Mouse (Mus musculus): ENCODE measurements around the gene Pcdh8. TPM values are rescaled to one million over a fixed set of nuclear protein-coding genes. Genes with fewer than 3 reads are reported as not detected.

Gene Pcdh8
- polyA plus RNA-seq, 1 experiment from 2014 or later = 4.1 TPM

GRCm38 (mm10) chr14:79738441-79738840, 32.7 kb downstream of the Pcdh8 start:
- no peak for ATAC-seq (ENCODE audit: insufficient number of reproducible peaks, low FRiP score, low TSS enrichment, low read depth)

GRCm38 (mm10) chr14:79737642-79738379, 33.3 kb downstream of the Pcdh8 start:
- ATAC-seq (ENCODE audit: insufficient number of reproducible peaks, low FRiP score, low TSS enrichment, low read depth) = no peak
- Histone ChIP-seq H3K36me3 (no peaks in the 10 kb centered on the region), H3K27me3 (no peaks in the 10 kb centered on the region), H3K4me3 (no peak overlapping the region), H3K9ac (no peak overlapping the region), H3K9me3 (no peaks in the 10 kb centered on the region), H3K4me2 (no peak overlapping the region), H3K4me1 (no peaks in the 10 kb centered on the region), H3K27ac (no peak overlapping the region)
- 55% methylated on average over 9 of the region's 9 CpGs for WGBS

More at GRCm38 (mm10) chr14:79738441-79738840, 32.7 kb downstream of the Pcdh8 start:
- Histone ChIP-seq H3K9ac (no peak overlapping the region), H3K36me3 (no peaks in the 10 kb centered on the region), H3K27me3 (no peaks in the 10 kb centered on the region), H3K27ac (no peak overlapping the region), H3K4me2 (no peak overlapping the region), H3K9me3 (no peaks in the 10 kb centered on the region), H3K4me1 (no peaks in the 10 kb centered on the region), H3K4me3 (no peak overlapping the region)
- 73% methylated on average over 9 of the region's 9 CpGs for WGBS

GRCm38 (mm10) chr14:79736781-79737180, 34.3 kb downstream of the Pcdh8 start:
- Histone ChIP-seq H3K36me3 (no peaks in the 10 kb centered on the region), H3K27ac (no peak overlapping the region), H3K27me3 (no peaks in the 10 kb centered on the region), H3K4me1 (no peaks in the 10 kb centered on the region), H3K9me3 (no peaks in the 10 kb centered on the region), H3K9ac (no peak overlapping the region), H3K4me3 (no peak overlapping the region), H3K4me2 (no peak overlapping the region)
- WGBS = 66% methylated on average over 6 of the region's 6 CpGs
- no peak for ATAC-seq (ENCODE audit: insufficient number of reproducible peaks, low FRiP score, low TSS enrichment, low read depth)

DNA sequence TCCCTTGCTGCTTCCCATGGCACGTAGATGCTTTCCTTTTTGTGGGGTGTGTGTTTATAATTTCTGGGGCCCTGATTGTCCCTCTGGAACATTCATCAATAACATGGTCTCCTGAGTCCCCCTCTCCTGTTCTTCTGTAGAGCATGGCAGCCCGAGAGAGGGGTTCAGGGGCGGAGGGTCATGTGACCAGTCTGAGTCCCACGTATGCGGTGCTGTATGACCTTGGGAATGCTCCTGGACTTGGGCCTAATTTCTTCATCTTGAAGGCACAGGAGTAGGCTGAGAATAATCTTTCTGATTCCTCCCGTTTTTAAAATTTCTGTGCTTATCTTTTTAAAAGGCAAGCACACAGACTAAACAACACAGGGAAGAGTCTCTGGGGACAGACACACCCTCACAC, 37.6 kb downstream of the Pcdh8 start:
- H3K36me3 ChIP-seq = no peaks in the 10 kb centered on the region
- H3K27ac ChIP-seq = no peak overlapping the region
- no peaks in the 10 kb centered on the region for H3K27me3 ChIP-seq
- no peaks in the 10 kb centered on the region for H3K4me1 ChIP-seq
- H3K9ac ChIP-seq = no peak overlapping the region
- no peaks in the 10 kb centered on the region for H3K9me3 ChIP-seq
- WGBS = 74% methylated on average over 6 of the region's 6 CpGs
- no peak overlapping the region for H3K4me2 ChIP-seq
- H3K4me3 ChIP-seq = no peak overlapping the region
- no peak for ATAC-seq (ENCODE audit: insufficient number of reproducible peaks, low FRiP score, low TSS enrichment, low read depth)

GRCm38 (mm10) chr14:79728811-79729210, 42.3 kb downstream of the Pcdh8 start:
- H3K4me2 ChIP-seq = no peak overlapping the region
- no peak overlapping the region for H3K9ac ChIP-seq
- H3K27ac ChIP-seq = no peak overlapping the region
- no peaks in the 10 kb centered on the region for H3K27me3 ChIP-seq
- H3K36me3 ChIP-seq = no peaks in the 10 kb centered on the region
- H3K9me3 ChIP-seq = no peaks in the 10 kb centered on the region
- no peak for ATAC-seq (ENCODE audit: insufficient number of reproducible peaks, low FRiP score, low TSS enrichment, low read depth)
- no peaks in the 10 kb centered on the region for H3K4me1 ChIP-seq
- WGBS = 66% methylated on average over 6 of the region's 6 CpGs
- no peak overlapping the region for H3K4me3 ChIP-seq

DNA sequence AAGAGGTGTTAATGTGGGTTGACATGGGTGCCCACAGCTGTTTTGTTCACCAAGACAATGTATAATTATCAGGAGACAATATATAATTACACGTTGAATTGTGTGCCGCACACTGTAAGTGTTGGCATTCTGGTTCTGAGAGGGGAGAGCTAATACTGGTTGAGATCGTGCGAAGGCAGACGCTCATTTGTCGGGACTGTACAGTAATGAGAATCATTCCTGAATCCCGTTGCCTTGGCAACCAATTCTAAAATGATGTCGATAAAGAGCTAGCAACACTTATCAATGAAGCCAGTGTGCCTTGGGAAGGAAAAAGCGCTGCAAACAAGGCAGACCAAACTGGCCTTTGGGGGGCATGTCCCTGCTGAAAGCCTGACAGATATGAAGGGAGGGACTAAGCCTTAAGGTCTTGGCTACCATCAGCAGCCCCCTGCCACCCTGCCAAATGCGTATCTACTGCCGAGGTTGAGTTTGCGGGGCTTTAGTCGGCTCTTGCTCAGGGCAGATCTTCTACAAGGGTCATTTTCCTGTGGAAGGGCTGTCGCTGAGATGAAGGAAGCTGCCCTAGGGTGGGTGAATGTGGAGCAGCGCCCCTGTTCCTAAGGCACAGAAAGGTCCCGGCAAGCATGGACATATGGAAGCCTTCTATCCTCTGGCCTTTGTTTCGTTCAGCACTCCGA, 47.0 kb downstream of the Pcdh8 start:
- no peak overlapping the region for H3K4me3 ChIP-seq
- no peak overlapping the region for H3K27ac ChIP-seq
- H3K36me3 ChIP-seq = no peaks in the 10 kb centered on the region
- H3K27me3 ChIP-seq = no peaks in the 10 kb centered on the region
- no peak for ATAC-seq (ENCODE audit: insufficient number of reproducible peaks, low FRiP score, low TSS enrichment, low read depth)
- no peaks in the 10 kb centered on the region for H3K4me1 ChIP-seq
- WGBS = 66% methylated on average over 18 of the region's 18 CpGs
- H3K9me3 ChIP-seq = no peaks in the 10 kb centered on the region
- H3K4me2 ChIP-seq = no peak overlapping the region
- H3K9ac ChIP-seq = no peak overlapping the region

DNA sequence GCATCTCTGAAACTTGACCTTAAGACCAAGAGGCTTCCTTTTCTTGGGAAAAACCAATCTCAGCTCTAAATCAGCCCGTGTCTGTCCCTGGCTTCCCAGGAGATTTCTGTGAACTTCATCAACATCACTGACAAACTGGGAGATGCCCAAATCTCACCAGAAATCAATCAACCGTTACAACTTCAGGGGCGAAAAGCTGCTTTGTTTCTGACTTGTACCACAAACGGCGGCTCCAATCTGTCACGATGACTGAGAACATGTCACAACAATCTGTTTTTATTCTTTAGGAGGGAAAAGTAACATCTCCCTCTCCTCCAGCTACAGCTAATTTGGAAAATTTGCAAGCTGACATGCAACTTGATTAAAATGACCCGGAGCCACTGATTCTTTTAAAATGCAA, 48.9 kb downstream of the Pcdh8 start:
- Histone ChIP-seq H3K9ac (no peak overlapping the region), H3K36me3 (no peaks in the 10 kb centered on the region), H3K4me3 (no peak overlapping the region), H3K9me3 (no peaks in the 10 kb centered on the region), H3K4me2 (no peak overlapping the region), H3K4me1 (no peaks in the 10 kb centered on the region), H3K27me3 (no peaks in the 10 kb centered on the region), H3K27ac (no peak overlapping the region)
- ATAC-seq (ENCODE audit: insufficient number of reproducible peaks, low FRiP score, low TSS enrichment, low read depth) = no peak
- 63% methylated on average over 7 of the region's 7 CpGs for WGBS

MicroRNA genes within 50 kb of the gene (microRNA counts, 519-probe panel; counts per million panel counts)
- 1,268 counts per million, percentile 10 among the panel's probes with 10 or more counts for microRNA mmu-miR-759

Small RNAs within 50 kb of the gene (microRNA-seq; reads per million reads assigned to microRNA genes)
- not detected for gene Mir759

Other genes with a start within 250 kb of the Pcdh8 start
- 105 and 108 TPM in 2 replicates for gene Sugt1, start 183.6 kb downstream of the Pcdh8 start, polyA plus RNA-seq (2015; fragmentation: Nextera tagmentation; extraction: Ambion mirVana)
- gene Cnmd, start 109.1 kb downstream of the Pcdh8 start, polyA plus RNA-seq (2015; fragmentation: Nextera tagmentation; extraction: Ambion mirVana) = 234 and 238 TPM in 2 replicates
- 0.82 and 1.3 TPM in 2 replicates for gene Olfm4, start 212.8 kb upstream of the Pcdh8 start, polyA plus RNA-seq (2015; fragmentation: Nextera tagmentation; extraction: Ambion mirVana)

Measured in limb, embryonic 15.5 days (tissue).